Mouse (Mus musculus): ENCODE results near the gene 2210408I21Rik. TPM values are rescaled to one million over a fixed set of nuclear protein-coding genes. Genes with fewer than 3 reads are reported as not detected.

2210408I21Rik gene
- total RNA-seq, 1 experiment = 7.6 TPM

DNA sequence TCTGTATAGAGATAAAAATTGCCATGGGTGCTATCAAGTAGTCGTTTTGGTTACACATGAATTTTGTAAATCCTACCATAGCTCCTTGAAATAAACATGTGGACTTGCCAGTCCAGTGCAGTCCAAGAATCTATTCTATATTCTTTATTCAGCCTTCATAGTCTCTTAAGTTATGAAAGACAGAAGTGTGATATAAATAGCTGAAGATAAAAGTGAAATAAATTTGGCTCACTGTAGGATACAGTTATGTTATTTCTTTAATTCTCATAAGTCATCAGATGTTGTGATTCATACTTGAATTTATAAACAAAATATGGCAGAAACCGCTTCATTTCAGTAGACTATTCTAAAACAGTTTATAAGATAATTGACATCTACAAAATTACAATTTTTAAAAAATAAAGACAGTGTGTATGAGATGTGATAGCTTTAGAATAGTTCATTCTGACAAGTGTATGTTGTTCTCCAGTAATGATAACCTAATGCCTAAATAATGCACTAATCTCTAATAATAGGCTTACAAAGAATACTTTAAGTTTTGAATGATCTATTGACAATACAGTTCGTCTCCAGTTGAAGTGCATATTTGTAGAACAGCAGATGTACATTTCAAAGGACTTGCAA, 127.5 kb downstream of the 2210408I21Rik start:
- no peak overlapping the region for H3K9ac ChIP-seq (ENCODE audit: insufficient read depth, low read depth, low read length, poor library complexity, severe bottlenecking)

GRCm38 (mm10) chr13:77263400-77264179, 128.2 kb downstream of the 2210408I21Rik start:
- TF ChIP-seq MAFK (IDR thresholded peaks at IDR 0.05; ENCODE audit: insufficient read depth, low read depth, low read length) (no peak), ZNF384 (IDR thresholded peaks at IDR 0.05; ENCODE audit: low read depth, low read length) (no peak), CHD2 (IDR thresholded peaks at IDR 0.05; ENCODE audit: low read depth, low read length) (no peak), ZC3H11A (IDR thresholded peaks at IDR 0.05; ENCODE audit: borderline replicate concordance, low read depth, low read length) (no peak), HCFC1 (IDR thresholded peaks at IDR 0.05; ENCODE audit: borderline replicate concordance, insufficient read depth, low read length) (no peak)
- no peak overlapping the region for H3K4me3 ChIP-seq (ENCODE audit: insufficient read depth in 1 of 2, low read depth in 1 of 2, low read length in 2 of 2, poor library complexity in 1 of 2, severe bottlenecking in 1 of 2)
- in situ Hi-C loops (cut with MboI; ENCODE audit: low sequenced_read_pairs in 2 of 2, unreplicated experiment in 2 of 2) = no loop called here
- H3K9me3 ChIP-seq (ENCODE audit: control insufficient read depth, insufficient read depth, low read depth, low read length) = no peaks in the 10 kb centered on the region
- H3K36me3 ChIP-seq (ENCODE audit: control insufficient read depth, insufficient read depth, low read length, poor library complexity, severe bottlenecking) = no peaks in the 10 kb centered on the region
- H3K27ac ChIP-seq (ENCODE audit: insufficient read depth, low read depth, low read length, poor library complexity, severe bottlenecking) = no peak overlapping the region
- H3K4me1 ChIP-seq (ENCODE audit: control insufficient read depth in 2 of 2, insufficient read depth in 2 of 2, low read length in 2 of 2, poor library complexity in 1 of 2) = no peaks in the 10 kb centered on the region
- no peak for DNase-seq (ENCODE audit: low read depth, low spot score)
- no peak overlapping the region for H3K9ac ChIP-seq (ENCODE audit: insufficient read depth, low read depth, low read length, poor library complexity, severe bottlenecking)

More for the DNA sequence above, 127.5 kb downstream of the 2210408I21Rik start:
- no peak for DNase-seq (ENCODE audit: low read depth, low spot score)
- H3K27ac ChIP-seq (ENCODE audit: insufficient read depth, low read depth, low read length, poor library complexity, severe bottlenecking) = no peak overlapping the region
- TF ChIP-seq ZC3H11A (IDR thresholded peaks at IDR 0.05; ENCODE audit: borderline replicate concordance, low read depth, low read length) (no peak), ZNF384 (IDR thresholded peaks at IDR 0.05; ENCODE audit: low read depth, low read length) (no peak), HCFC1 (IDR thresholded peaks at IDR 0.05; ENCODE audit: borderline replicate concordance, insufficient read depth, low read length) (no peak), CHD2 (IDR thresholded peaks at IDR 0.05; ENCODE audit: low read depth, low read length) (no peak), MAFK (IDR thresholded peaks at IDR 0.05; ENCODE audit: insufficient read depth, low read depth, low read length) (no peak)
- no peaks in the 10 kb centered on the region for H3K4me1 ChIP-seq (ENCODE audit: control insufficient read depth in 2 of 2, insufficient read depth in 2 of 2, low read length in 2 of 2, poor library complexity in 1 of 2)
- no peak overlapping the region for H3K4me3 ChIP-seq (ENCODE audit: insufficient read depth in 1 of 2, low read depth in 1 of 2, low read length in 2 of 2, poor library complexity in 1 of 2, severe bottlenecking in 1 of 2)
- no peaks in the 10 kb centered on the region for H3K9me3 ChIP-seq (ENCODE audit: control insufficient read depth, insufficient read depth, low read depth, low read length)
- in situ Hi-C loops (cut with MboI; ENCODE audit: low sequenced_read_pairs in 2 of 2, unreplicated experiment in 2 of 2) = no loop called here
- no peaks in the 10 kb centered on the region for H3K36me3 ChIP-seq (ENCODE audit: control insufficient read depth, insufficient read depth, low read length, poor library complexity, severe bottlenecking)

GRCm38 (mm10) chr13:77264481-77264880, 129.1 kb downstream of the 2210408I21Rik start:
- no peak overlapping the region for H3K4me3 ChIP-seq (ENCODE audit: insufficient read depth in 1 of 2, low read depth in 1 of 2, low read length in 2 of 2, poor library complexity in 1 of 2, severe bottlenecking in 1 of 2)
- H3K36me3 ChIP-seq (ENCODE audit: control insufficient read depth, insufficient read depth, low read length, poor library complexity, severe bottlenecking) = no peaks in the 10 kb centered on the region
- TF ChIP-seq ZNF384 (IDR thresholded peaks at IDR 0.05; ENCODE audit: low read depth, low read length) (no peak), ZC3H11A (IDR thresholded peaks at IDR 0.05; ENCODE audit: borderline replicate concordance, low read depth, low read length) (no peak), HCFC1 (IDR thresholded peaks at IDR 0.05; ENCODE audit: borderline replicate concordance, insufficient read depth, low read length) (no peak), CHD2 (IDR thresholded peaks at IDR 0.05; ENCODE audit: low read depth, low read length) (no peak), MAFK (IDR thresholded peaks at IDR 0.05; ENCODE audit: insufficient read depth, low read depth, low read length) (no peak)
- H3K4me1 ChIP-seq (ENCODE audit: control insufficient read depth in 2 of 2, insufficient read depth in 2 of 2, low read length in 2 of 2, poor library complexity in 1 of 2) = no peaks in the 10 kb centered on the region
- no peak overlapping the region for H3K9ac ChIP-seq (ENCODE audit: insufficient read depth, low read depth, low read length, poor library complexity, severe bottlenecking)
- H3K9me3 ChIP-seq (ENCODE audit: control insufficient read depth, insufficient read depth, low read depth, low read length) = no peaks in the 10 kb centered on the region
- H3K27ac ChIP-seq (ENCODE audit: insufficient read depth, low read depth, low read length, poor library complexity, severe bottlenecking) = no peak overlapping the region
- in situ Hi-C loops (cut with MboI; ENCODE audit: low sequenced_read_pairs in 2 of 2, unreplicated experiment in 2 of 2) = no loop called here
- DNase-seq (ENCODE audit: low read depth, low spot score) = no peak

- in situ Hi-C loops (cut with MboI; ENCODE audit: low sequenced_read_pairs in 2 of 2, unreplicated experiment in 2 of 2) = no loop called here
- Histone ChIP-seq H3K9ac (ENCODE audit: insufficient read depth, low read depth, low read length, poor library complexity, severe bottlenecking) (no peak overlapping the region), H3K9me3 (ENCODE audit: control insufficient read depth, insufficient read depth, low read depth, low read length) (no peaks in the 10 kb centered on the region), H3K4me3 (ENCODE audit: insufficient read depth in 1 of 2, low read depth in 1 of 2, low read length in 2 of 2, poor library complexity in 1 of 2, severe bottlenecking in 1 of 2) (no peak overlapping the region), H3K4me1 (ENCODE audit: control insufficient read depth in 2 of 2, insufficient read depth in 2 of 2, low read length in 2 of 2, poor library complexity in 1 of 2) (no peaks in the 10 kb centered on the region), H3K27ac (ENCODE audit: insufficient read depth, low read depth, low read length, poor library complexity, severe bottlenecking) (no peak overlapping the region), H3K36me3 (ENCODE audit: control insufficient read depth, insufficient read depth, low read length, poor library complexity, severe bottlenecking) (no peaks in the 10 kb centered on the region)
- TF ChIP-seq CHD2 (IDR thresholded peaks at IDR 0.05; ENCODE audit: low read depth, low read length) = no peak
- no peak for TF ChIP-seq HCFC1 (IDR thresholded peaks at IDR 0.05; ENCODE audit: borderline replicate concordance, insufficient read depth, low read length)
- no peak for TF ChIP-seq ZNF384 (IDR thresholded peaks at IDR 0.05; ENCODE audit: low read depth, low read length)
- TF ChIP-seq ZC3H11A (IDR thresholded peaks at IDR 0.05; ENCODE audit: borderline replicate concordance, low read depth, low read length) = no peak
- TF ChIP-seq MAFK (IDR thresholded peaks at IDR 0.05; ENCODE audit: insufficient read depth, low read depth, low read length) = no peak
- no peak for DNase-seq (ENCODE audit: low read depth, low spot score)
These were observed 139.9 kb downstream of the 2210408I21Rik start for GRCm38 (mm10) chr13:77275172-77275747.
